Mouse (Mus musculus): ENCODE measurements around the gene Got1. TPM values are rescaled to one million over a fixed set of nuclear protein-coding genes. Genes with fewer than 3 reads are reported as not detected.

Got1 gene
- polyA plus RNA-seq, 1 experiment from 2014 or later, result 85.0 TPM

GRCm38 (mm10) chr19:43480512-43480911 is 43.9 kb downstream of the Got1 start:
- TF ChIP-seq CTCF (IDR thresholded peaks at IDR 0.05; ENCODE audit: low read depth), result no peak

GRCm38 (mm10) chr19:43479431-43479830 is 45.0 kb downstream of the Got1 start:
- H3K4me2 ChIP-seq (replicated peaks; ENCODE audit: low read depth), result no peak overlapping the region
- no peaks in the 10 kb centered on the region for H3K4me1 ChIP-seq (replicated peaks; ENCODE audit: control insufficient read depth, insufficient read depth, low read length)
- H3K9me3 ChIP-seq (ENCODE audit: control insufficient read depth), result no peaks in the 10 kb centered on the region
- no peak overlapping the region for H3K27ac ChIP-seq (ENCODE audit: low read depth, low read length)
- H3K9ac ChIP-seq (ENCODE audit: low read depth, low read length), result no peak overlapping the region
- ATAC-seq, result no peak
- no peaks in the 10 kb centered on the region for H3K27me3 ChIP-seq (replicated peaks; ENCODE audit: control insufficient read depth, insufficient read depth, low read length)
- WGBS, result 73% methylated on average over 5 of the region's 5 CpGs
- no peak for TF ChIP-seq CTCF (IDR thresholded peaks at IDR 0.05; ENCODE audit: low read depth)
- H3K36me3 ChIP-seq (ENCODE audit: control insufficient read depth, insufficient read depth), result no peaks in the 10 kb centered on the region
- H3K4me3 ChIP-seq (ENCODE audit: low read depth, low read length), result no peak overlapping the region

More at GRCm38 (mm10) chr19:43480512-43480911, 43.9 kb downstream of the Got1 start:
- Histone ChIP-seq H3K9me3 (ENCODE audit: control insufficient read depth) (no peaks in the 10 kb centered on the region), H3K27me3 (replicated peaks; ENCODE audit: control insufficient read depth, insufficient read depth, low read length) (no peaks in the 10 kb centered on the region), H3K4me3 (ENCODE audit: low read depth, low read length) (no peak overlapping the region), H3K4me1 (replicated peaks; ENCODE audit: control insufficient read depth, insufficient read depth, low read length) (no peaks in the 10 kb centered on the region), H3K36me3 (ENCODE audit: control insufficient read depth, insufficient read depth) (no peaks in the 10 kb centered on the region), H3K9ac (ENCODE audit: low read depth, low read length) (0 out of 2 replicates have a peak overlapping the region, but pooled peaks have one; percentile 11), H3K27ac (ENCODE audit: low read depth, low read length) (no peak overlapping the region), H3K4me2 (replicated peaks; ENCODE audit: low read depth) (no peak overlapping the region)
- WGBS, result 56% methylated on average over 9 of the region's 9 CpGs
- ATAC-seq, result no peak

GRCm38 (mm10) chr19:43478891-43479290 is 45.5 kb downstream of the Got1 start:
- no peaks in the 10 kb centered on the region for H3K36me3 ChIP-seq (ENCODE audit: control insufficient read depth, insufficient read depth)
- no peak overlapping the region for H3K9ac ChIP-seq (ENCODE audit: low read depth, low read length)
- H3K9me3 ChIP-seq (ENCODE audit: control insufficient read depth), result no peaks in the 10 kb centered on the region
- no peak for ATAC-seq
- 15% methylated on average over 5 of the region's 5 CpGs for WGBS
- no peak overlapping the region for H3K4me3 ChIP-seq (ENCODE audit: low read depth, low read length)
- no peak overlapping the region for H3K4me2 ChIP-seq (replicated peaks; ENCODE audit: low read depth)
- TF ChIP-seq CTCF (IDR thresholded peaks at IDR 0.05; ENCODE audit: low read depth), result peak; percentile 92
- no peaks in the 10 kb centered on the region for H3K4me1 ChIP-seq (replicated peaks; ENCODE audit: control insufficient read depth, insufficient read depth, low read length)
- no peak overlapping the region for H3K27ac ChIP-seq (ENCODE audit: low read depth, low read length)
- H3K27me3 ChIP-seq (replicated peaks; ENCODE audit: control insufficient read depth, insufficient read depth, low read length), result no peaks in the 10 kb centered on the region

- Histone ChIP-seq H3K27me3 (replicated peaks; ENCODE audit: control insufficient read depth, insufficient read depth, low read length) (no peaks in the 10 kb centered on the region), H3K27ac (ENCODE audit: low read depth, low read length) (no peak overlapping the region)
Observed at GRCm38 (mm10) chr19:43477436-43477835, 47.0 kb downstream of the Got1 start.

GRCm38 (mm10) chr19:43476063-43476462 is 48.3 kb downstream of the Got1 start:
- no peak overlapping the region for H3K4me2 ChIP-seq (replicated peaks; ENCODE audit: low read depth)
- no peak for TF ChIP-seq CTCF (IDR thresholded peaks at IDR 0.05; ENCODE audit: low read depth)
- no peaks in the 10 kb centered on the region for H3K27me3 ChIP-seq (replicated peaks; ENCODE audit: control insufficient read depth, insufficient read depth, low read length)
- WGBS, result 68% methylated on average over 7 of the region's 7 CpGs
- H3K4me3 ChIP-seq (ENCODE audit: low read depth, low read length), result no peak overlapping the region
- H3K4me1 ChIP-seq (replicated peaks; ENCODE audit: control insufficient read depth, insufficient read depth, low read length), result no peaks in the 10 kb centered on the region
- no peaks in the 10 kb centered on the region for H3K9me3 ChIP-seq (ENCODE audit: control insufficient read depth)
- H3K9ac ChIP-seq (ENCODE audit: low read depth, low read length), result no peak overlapping the region
- H3K27ac ChIP-seq (ENCODE audit: low read depth, low read length), result no peak overlapping the region
- ATAC-seq, result no peak
- no peaks in the 10 kb centered on the region for H3K36me3 ChIP-seq (ENCODE audit: control insufficient read depth, insufficient read depth)

More at GRCm38 (mm10) chr19:43477436-43477835, 47.0 kb downstream of the Got1 start:
- no peak overlapping the region for H3K9ac ChIP-seq (ENCODE audit: low read depth, low read length)
- no peak for ATAC-seq
- H3K4me3 ChIP-seq (ENCODE audit: low read depth, low read length), result no peak overlapping the region
- H3K4me2 ChIP-seq (replicated peaks; ENCODE audit: low read depth), result no peak overlapping the region
- 87% methylated on average over 5 of the region's 5 CpGs for WGBS
- H3K4me1 ChIP-seq (replicated peaks; ENCODE audit: control insufficient read depth, insufficient read depth, low read length), result no peaks in the 10 kb centered on the region
- H3K9me3 ChIP-seq (ENCODE audit: control insufficient read depth), result no peaks in the 10 kb centered on the region
- H3K36me3 ChIP-seq (ENCODE audit: control insufficient read depth, insufficient read depth), result no peaks in the 10 kb centered on the region
- no peak for TF ChIP-seq CTCF (IDR thresholded peaks at IDR 0.05; ENCODE audit: low read depth)

GRCm38 (mm10) chr19:43475642-43476041 is 48.8 kb downstream of the Got1 start:
- Histone ChIP-seq H3K9me3 (ENCODE audit: control insufficient read depth) (no peaks in the 10 kb centered on the region), H3K9ac (ENCODE audit: low read depth, low read length) (no peak overlapping the region), H3K4me2 (replicated peaks; ENCODE audit: low read depth) (no peak overlapping the region), H3K27me3 (replicated peaks; ENCODE audit: control insufficient read depth, insufficient read depth, low read length) (no peaks in the 10 kb centered on the region), H3K27ac (ENCODE audit: low read depth, low read length) (no peak overlapping the region), H3K4me1 (replicated peaks; ENCODE audit: control insufficient read depth, insufficient read depth, low read length) (no peaks in the 10 kb centered on the region), H3K36me3 (ENCODE audit: control insufficient read depth, insufficient read depth) (no peaks in the 10 kb centered on the region), H3K4me3 (ENCODE audit: low read depth, low read length) (no peak overlapping the region)
- no peak for TF ChIP-seq CTCF (IDR thresholded peaks at IDR 0.05; ENCODE audit: low read depth)
- no peak for ATAC-seq
- WGBS, result 46% methylated on average over 2 of the region's 2 CpGs

GRCm38 (mm10) chr19:43472781-43473180 is 51.6 kb downstream of the Got1 start:
- Histone ChIP-seq H3K27me3 (replicated peaks; ENCODE audit: control insufficient read depth, insufficient read depth, low read length) (no peaks in the 10 kb centered on the region), H3K4me1 (replicated peaks; ENCODE audit: control insufficient read depth, insufficient read depth, low read length) (no peaks in the 10 kb centered on the region), H3K36me3 (ENCODE audit: control insufficient read depth, insufficient read depth) (no peaks in the 10 kb centered on the region), H3K9ac (ENCODE audit: low read depth, low read length) (no peak overlapping the region), H3K27ac (ENCODE audit: low read depth, low read length) (no peak overlapping the region), H3K9me3 (ENCODE audit: control insufficient read depth) (no peaks in the 10 kb centered on the region), H3K4me3 (ENCODE audit: low read depth, low read length) (no peak overlapping the region), H3K4me2 (replicated peaks; ENCODE audit: low read depth) (no peak overlapping the region)
- no peak for TF ChIP-seq CTCF (IDR thresholded peaks at IDR 0.05; ENCODE audit: low read depth)
- ATAC-seq, result no peak
- WGBS, result 80% methylated on average over 7 of the region's 7 CpGs

Measured in intestine, postnatal 0 days (tissue).